Mouse (Mus musculus): ENCODE results near the gene Mtr.

GRCm38 (mm10) chr13:12159288-12160120, 98.4 kb downstream of the Mtr start:
- TF ChIP-seq POLR2AphosphoS5 (IDR thresholded peaks at IDR 0.05; ENCODE audit: insufficient replicate concordance, low read depth, low read length) (no peak), CTCF (IDR thresholded peaks at IDR 0.05; ENCODE audit: low read depth, low read length) (no peak), TAL1 (conservative IDR thresholded peaks at IDR 0.05; ENCODE audit: low read depth, low read length) (no peak), GATA2 (IDR thresholded peaks at IDR 0.05; ENCODE audit: borderline replicate concordance, low read depth, low read length) (no peak)
